Mouse (Mus musculus) thymus, adult 2 months (tissue): ENCODE measurements around the gene Pyroxd1. TPM values are rescaled to one million over a fixed set of nuclear protein-coding genes. Genes with fewer than 3 reads are reported as not detected.

Experiments
- DNase-seq: peaks from one replicate; pipeline ENCODE4 v3.0.0; 2021
- H3K27ac ChIP-seq: fragments of 200-500 bp; 2 replicates; pipeline ENCODE4 v1.5.1; 2012; ENCODE audit warnings: low read length, control low read depth; ENCODE audit not compliant: control insufficient read depth, insufficient read depth
- H3K27me3 ChIP-seq: fragments of 200-500 bp; 2 replicates; pipeline ENCODE4 v1.6.1; 2012; ENCODE audit warnings: mild to moderate bottlenecking, low read length, moderate library complexity, mixed read lengths; ENCODE audit not compliant: control insufficient read depth, insufficient read depth
- H3K36me3 ChIP-seq: fragments of 200-500 bp; 2 replicates; pipeline ENCODE4 v1.6.1; 2012; ENCODE audit warnings: mild to moderate bottlenecking, low read length, moderate library complexity; ENCODE audit not compliant: control insufficient read depth, insufficient read depth
- H3K4me1 ChIP-seq: fragments of 200-500 bp; replicated peaks from 2 replicates; pipeline ENCODE4 v1.6.1; 2012; ENCODE audit warnings: low read length; ENCODE audit not compliant: control insufficient read depth, insufficient read depth
- H3K4me3 ChIP-seq: fragments of 200-500 bp; 2 replicates; pipeline ENCODE4 v1.5.1; 2012; ENCODE audit warnings: mild to moderate bottlenecking, low read length, control low read depth, moderate library complexity; ENCODE audit not compliant: control insufficient read depth, insufficient read depth
- CTCF ChIP-seq: fragments of 200-500 bp; IDR thresholded peaks from 2 replicates; pipeline ENCODE4 v1.5.1; 2012; ENCODE audit warnings: mild to moderate bottlenecking, control low read depth, low read length, moderate library complexity, borderline replicate concordance; ENCODE audit not compliant: control insufficient read depth, poor library complexity, insufficient read depth; ENCODE audit errors: extremely low read depth
- POLR2A ChIP-seq: fragments of 200-500 bp; IDR thresholded peaks from 2 replicates; pipeline ENCODE4 v1.6.1; 2012; ENCODE audit warnings: mild to moderate bottlenecking, low read length, control low read depth, moderate library complexity; ENCODE audit not compliant: control insufficient read depth, poor library complexity, insufficient read depth; ENCODE audit errors: extremely low read depth
- WGBS: fragments of 180-500 bp; shearing (Covaris S2); methylation state at CpG from one replicate; pipeline ENCODE4 v1.1.7; 2018; 5-methylcytosine and 5-hydroxymethylcytosine counted together
- polyA plus RNA-seq: library from polyadenylated mRNA; depleted of rRNA; stranded (reverse); fragments of >200 nt; gene quantifications from 2 replicates; pipeline ENCODE4 v1.2.3, GENCODE M21; 2012; rRNA removed

Pyroxd1 gene
- polyA plus RNA-seq, 1 experiment = 6.3 TPM

DNA sequence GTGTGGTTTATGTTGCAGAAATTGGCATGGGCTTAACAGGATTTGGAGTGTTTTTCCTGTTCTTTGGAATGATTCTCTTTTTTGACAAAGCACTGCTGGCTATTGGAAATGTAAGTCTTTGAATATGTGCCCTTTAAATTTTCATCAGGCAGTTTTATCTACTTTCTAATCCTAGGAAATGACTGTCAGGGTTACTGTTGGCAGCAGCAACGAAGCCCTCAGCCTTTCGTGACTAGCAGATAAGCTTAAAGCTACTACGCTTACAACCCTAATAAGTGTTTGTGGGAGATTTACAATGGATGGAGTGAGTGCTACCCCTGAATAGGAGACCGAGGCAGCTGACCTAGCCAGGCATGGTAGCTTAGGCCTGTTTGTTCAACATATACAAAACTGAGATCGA lies 46.9 kb downstream of the Pyroxd1 start:
- Histone ChIP-seq H3K27ac (no peak overlapping the region), H3K27me3 (no peaks in the 10 kb centered on the region), H3K36me3 (peaks cover 5% of the 10 kb centered on the region; the same call in 1 of the 2 replicates), H3K4me3 (no peak overlapping the region), H3K4me1 (no peaks in the 10 kb centered on the region)
- no peak for DNase-seq
- 98% methylated on average over 5 of the region's 5 CpGs for WGBS
- no peak for TF ChIP-seq POLR2A

DNA sequence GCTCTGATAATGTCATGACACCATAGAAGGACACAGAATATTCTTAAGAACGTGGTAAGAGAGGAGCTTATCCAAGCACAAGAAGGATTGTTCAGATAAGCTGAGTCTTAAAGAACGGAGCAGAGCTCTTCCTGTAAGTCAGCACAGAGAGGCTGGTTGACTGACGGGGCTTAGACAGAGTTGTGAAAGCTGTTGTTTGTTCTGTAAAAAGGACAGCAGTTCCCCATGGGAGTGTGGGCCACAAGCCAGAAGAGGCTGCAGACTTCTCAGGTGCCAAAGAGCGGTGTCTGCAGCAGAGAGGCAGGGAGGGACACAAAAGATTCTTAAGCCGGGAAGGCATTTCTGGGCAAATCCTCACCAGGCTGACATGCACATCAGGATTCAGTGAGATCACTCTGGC lies 49.2 kb downstream of the Pyroxd1 start:
- 94% methylated on average over 5 of the region's 5 CpGs for WGBS

DNA sequence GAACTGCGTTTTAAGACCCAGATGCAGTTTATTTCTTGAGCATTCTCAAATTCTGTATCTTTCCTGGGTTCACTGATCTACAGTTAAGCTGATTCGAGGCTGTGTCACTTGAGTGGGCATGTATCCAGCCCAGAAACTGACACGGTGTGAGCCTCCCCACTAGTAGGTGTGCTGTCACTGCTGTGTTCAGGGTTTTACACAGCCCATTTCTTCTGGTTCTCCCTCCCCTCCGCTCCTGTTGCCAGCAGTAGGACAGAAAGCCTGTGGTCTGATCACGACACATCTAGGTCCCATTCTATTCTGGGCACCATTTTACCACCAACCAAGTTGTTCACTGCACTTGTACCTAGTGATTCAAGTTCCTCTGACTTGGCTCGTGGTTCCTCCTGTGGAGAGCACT lies 50.3 kb downstream of the Pyroxd1 start:
- Histone ChIP-seq H3K36me3 (peaks cover 12% of the 10 kb centered on the region; the same call in 1 of the 2 replicates), H3K4me1 (no peaks in the 10 kb centered on the region), H3K27ac (no peak overlapping the region), H3K4me3 (no peak overlapping the region), H3K27me3 (no peaks in the 10 kb centered on the region)
- no peak for DNase-seq
- TF ChIP-seq POLR2A (no peak), CTCF (no peak)
- 77% methylated on average over 6 of the region's 6 CpGs for WGBS

More for the DNA sequence above, 49.2 kb downstream of the Pyroxd1 start:
- H3K4me1 ChIP-seq = no peaks in the 10 kb centered on the region
- H3K27me3 ChIP-seq = no peaks in the 10 kb centered on the region
- H3K4me3 ChIP-seq = no peak overlapping the region
- TF ChIP-seq POLR2A = no peak
- no peak for TF ChIP-seq CTCF
- no peak for DNase-seq
- H3K27ac ChIP-seq = no peak overlapping the region
- H3K36me3 ChIP-seq = peaks cover 5% of the 10 kb centered on the region; the same call in 1 of the 2 replicates

DNA sequence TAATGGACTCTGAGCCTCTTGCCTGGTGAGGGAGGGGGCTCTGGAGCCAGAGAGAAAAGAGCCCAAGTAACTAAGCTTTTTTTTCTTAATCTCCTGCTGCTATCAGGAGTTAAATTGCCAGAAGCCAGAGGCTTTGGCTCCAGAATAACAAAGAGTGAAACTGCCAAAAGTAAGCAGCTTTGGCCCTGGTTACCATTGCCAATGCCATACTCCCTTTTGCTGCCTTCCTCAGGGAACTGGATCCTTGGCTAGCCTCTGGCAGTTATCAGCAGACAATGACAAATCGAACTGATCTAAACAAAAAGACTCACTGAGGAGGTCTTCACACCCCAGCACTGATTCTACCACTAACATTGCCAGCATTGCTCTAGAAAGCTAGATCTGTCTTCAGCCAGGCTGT lies 65.7 kb downstream of the Pyroxd1 start:
- 26% methylated on average over 1 of the region's 1 CpGs for WGBS
- no peaks in the 10 kb centered on the region for H3K4me1 ChIP-seq
- H3K27me3 ChIP-seq = peaks cover 5% of the 10 kb centered on the region
- DNase-seq = no peak
- H3K36me3 ChIP-seq = no peaks in the 10 kb centered on the region
- no peak for TF ChIP-seq POLR2A
- no peak for TF ChIP-seq CTCF
- H3K27ac ChIP-seq = no peak overlapping the region
- no peak overlapping the region for H3K4me3 ChIP-seq

Other genes starting within 250 kb of the Pyroxd1 start
- not detected in 2 replicates for gene Slco1a6, start 137.1 kb upstream of the Pyroxd1 start, polyA plus RNA-seq
- 4.0 and 6.6 TPM in 2 replicates for gene Iapp, start 47.2 kb upstream of the Pyroxd1 start, polyA plus RNA-seq
- gene Slco1a5, start 22.7 kb upstream of the Pyroxd1 start, polyA plus RNA-seq = 0.15 and 0.27 TPM in 2 replicates
- 23.6 and 24.2 TPM in 2 replicates for gene Recql, start 41.4 kb downstream of the Pyroxd1 start, polyA plus RNA-seq
- 8.9 and 9.4 TPM in 2 replicates for gene Golt1b, start 41.6 kb downstream of the Pyroxd1 start, polyA plus RNA-seq
- 1.1 and 2.0 TPM in 2 replicates for gene Spx, start 67.8 kb downstream of the Pyroxd1 start, polyA plus RNA-seq
- 0.74 and 1.1 TPM in 2 replicates for gene Gys2, start 127.5 kb downstream of the Pyroxd1 start, polyA plus RNA-seq
- gene Ldhb, start 162.3 kb downstream of the Pyroxd1 start, polyA plus RNA-seq = 394 and 525 TPM in 2 replicates
- 3.1 and 3.9 TPM in 2 replicates for gene Kcnj8, start 226.0 kb downstream of the Pyroxd1 start, polyA plus RNA-seq